Mouse (Mus musculus) kidney, adult 2 months (tissue): ENCODE measurements around the gene Ttll5.

Experiments
- CTCF ChIP-seq: fragments of 200-500 bp; conservative IDR thresholded peaks from 2 replicates; pipeline ENCODE4 v1.5.1; 2011; ENCODE audit warnings: low read depth, mild to moderate bottlenecking, control low read depth, low read length, moderate library complexity, mixed read lengths; ENCODE audit not compliant: insufficient read depth, insufficient read length
- POLR2A ChIP-seq: fragments of 200-500 bp; IDR thresholded peaks from one replicate; pipeline ENCODE4 v1.6.1; 2011; ENCODE audit warnings: low read depth, low read length, control low read depth

- TF ChIP-seq CTCF: no peak
- no peak for TF ChIP-seq POLR2A
These were observed 135.5 kb downstream of the Ttll5 start for GRCm38 (mm10) chr12:85959822-85960501.
